Mouse (Mus musculus) forebrain, embryonic 14.5 days (tissue): ENCODE measurements at regions not wholly inside any gene's neighbourhood (a gene's known extent, or its start where the extent isn't known, plus 50 kb on each side); places are given as distances from the start of the nearest gene placed in this dataset.

Source experiments
- ATAC-seq: fragments of 200-750 bp; cut with Nextera tagmentation; 2 replicates; pipeline ENCODE4 v1.8.0; 2017; ENCODE audit warnings: mild to moderate bottlenecking, moderate library complexity
- DNase-seq: peaks from one replicate; pipeline ENCODE4 v3.0.0-alpha.2; 2015; ENCODE audit warnings: low spot score
- H3K27ac ChIP-seq: fragments of 300-500 bp; sonication (generic); 2 replicates; pipeline ENCODE4 v1.5.1; 2014; ENCODE audit warnings: low read depth, mild to moderate bottlenecking, control low read depth, low read length, moderate library complexity
- H3K27me3 ChIP-seq: fragments of 300-500 bp; sonication (generic); replicated peaks from 2 replicates; pipeline ENCODE4 v1.6.1; 2014; ENCODE audit warnings: low read length, control low read depth, mixed read lengths; ENCODE audit not compliant: control insufficient read depth, insufficient read depth
- H3K36me3 ChIP-seq: fragments of 300-500 bp; sonication (generic); 2 replicates; pipeline ENCODE4 v1.6.1; 2014; ENCODE audit warnings: low read length, control low read depth; ENCODE audit not compliant: control insufficient read depth, insufficient read depth
- H3K4me1 ChIP-seq: fragments of 300-500 bp; sonication (generic); 2 replicates; pipeline ENCODE4 v1.6.1; 2014; ENCODE audit warnings: antibody characterized with exemption, low read length, control low read depth; ENCODE audit not compliant: control insufficient read depth, insufficient read depth
- H3K4me2 ChIP-seq: fragments of 300-500 bp; sonication (generic); 2 replicates; pipeline ENCODE4 v1.6.1; 2014; ENCODE audit warnings: mild to moderate bottlenecking, control low read depth, low read length
- H3K4me3 ChIP-seq: fragments of 300-500 bp; sonication (generic); 2 replicates; pipeline ENCODE4 v1.5.1; 2014; ENCODE audit warnings: low read depth, low read length, control low read depth
- H3K9ac ChIP-seq: fragments of 300-500 bp; sonication (generic); 2 replicates; pipeline ENCODE4 v1.6.1; 2014; ENCODE audit warnings: mild to moderate bottlenecking, low read length, control low read depth, moderate library complexity
- H3K9me3 ChIP-seq: fragments of 300-500 bp; sonication (generic); replicated peaks from 2 replicates; pipeline ENCODE4 v1.6.1; 2016; ENCODE audit warnings: low read length, control low read depth, mixed read lengths; ENCODE audit not compliant: control insufficient read depth
- WGBS: fragments of 180-500 bp; shearing (Covaris S2); extraction: QIAGEN DNeasy Blood & Tissue Kit; methylation state at CpG from one replicate; pipeline ENCODE4 v1.1.7; 2014; 5-methylcytosine and 5-hydroxymethylcytosine counted together

DNA sequence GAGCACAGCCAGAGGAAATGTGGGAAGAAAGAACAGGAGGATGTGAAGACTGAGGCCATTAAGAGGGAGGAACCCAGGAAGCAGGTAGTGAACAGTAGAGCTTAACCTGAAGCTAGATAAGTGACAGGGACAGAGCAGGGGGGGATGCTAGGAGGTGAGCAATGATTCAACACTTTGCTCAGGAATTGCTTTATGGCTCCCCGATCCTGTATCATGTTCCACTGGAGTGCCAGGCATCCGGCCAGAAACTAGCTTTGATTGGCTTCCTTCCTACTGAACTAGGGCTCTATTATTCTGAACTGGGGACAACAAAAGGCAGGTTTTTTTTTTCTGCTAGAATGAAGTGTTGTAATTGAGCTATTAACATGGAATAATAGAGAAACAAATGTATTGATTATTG, 493.1 kb upstream of the Fat3 start:
- 40% methylated on average over 2 of the region's 2 CpGs for WGBS
- no peak for ATAC-seq
- Histone ChIP-seq H3K4me1 (no peaks in the 10 kb centered on the region), H3K4me3 (no peak overlapping the region), H3K9me3 (no peaks in the 10 kb centered on the region), H3K4me2 (no peak overlapping the region), H3K36me3 (no peaks in the 10 kb centered on the region), H3K27ac (no peak overlapping the region), H3K9ac (no peak overlapping the region), H3K27me3 (no peaks in the 10 kb centered on the region)
- DNase-seq: peak; percentile 15

DNA sequence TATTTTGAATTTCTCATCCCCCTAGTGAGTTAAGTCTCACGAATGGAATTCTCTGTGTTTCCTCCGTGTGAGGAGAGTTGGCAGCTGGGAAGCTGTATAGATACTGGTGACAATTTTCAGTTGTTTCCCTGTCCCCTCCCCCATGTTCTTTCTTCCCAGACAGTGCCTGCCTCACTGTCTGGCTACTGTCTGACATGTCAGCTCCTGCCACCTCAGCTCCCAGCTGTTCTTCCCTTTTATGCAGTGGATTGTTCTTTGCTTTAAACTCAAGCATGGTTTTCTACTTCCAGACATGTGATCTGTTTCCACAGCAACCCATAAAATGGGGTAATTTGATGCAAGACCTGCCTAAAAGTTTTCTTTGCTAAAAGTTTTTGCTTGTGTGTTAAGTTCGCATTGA, 487.0 kb upstream of the Fat3 start:
- H3K9me3 ChIP-seq: no peaks in the 10 kb centered on the region
- H3K4me3 ChIP-seq: no peak overlapping the region
- no peaks in the 10 kb centered on the region for H3K4me1 ChIP-seq
- peak; percentile 28 for DNase-seq
- no peak overlapping the region for H3K4me2 ChIP-seq
- no peaks in the 10 kb centered on the region for H3K36me3 ChIP-seq
- no peak overlapping the region for H3K27ac ChIP-seq
- H3K27me3 ChIP-seq: no peaks in the 10 kb centered on the region
- 63% methylated on average over 3 of the region's 3 CpGs for WGBS
- H3K9ac ChIP-seq: no peak overlapping the region
- no peak for ATAC-seq

DNA sequence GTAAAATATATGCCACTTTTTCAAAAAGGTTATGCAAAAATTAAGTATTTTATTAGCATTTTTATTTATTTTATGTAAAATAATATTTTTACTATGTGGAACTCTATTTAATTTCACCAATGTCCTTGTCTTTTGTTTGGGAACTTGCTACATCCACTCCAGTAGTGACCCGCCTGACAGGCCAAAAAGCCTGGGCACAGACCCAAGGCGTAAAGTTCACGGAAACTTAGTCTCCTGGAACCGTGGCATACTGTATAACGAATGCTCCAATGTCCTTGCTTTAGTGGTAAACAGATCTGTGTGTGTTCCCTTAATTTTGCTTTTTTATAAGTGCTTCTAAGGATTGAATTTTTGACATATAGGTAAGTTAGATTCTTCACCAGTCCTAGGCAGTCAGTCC, 476.2 kb upstream of the Fat3 start:
- Histone ChIP-seq H3K9ac (no peak overlapping the region), H3K27me3 (no peaks in the 10 kb centered on the region), H3K9me3 (no peaks in the 10 kb centered on the region), H3K4me1 (no peaks in the 10 kb centered on the region), H3K4me3 (no peak overlapping the region), H3K27ac (no peak overlapping the region), H3K36me3 (no peaks in the 10 kb centered on the region), H3K4me2 (no peak overlapping the region)
- ATAC-seq: no peak
- WGBS: 87% methylated on average over 5 of the region's 5 CpGs
- DNase-seq: no peak

DNA sequence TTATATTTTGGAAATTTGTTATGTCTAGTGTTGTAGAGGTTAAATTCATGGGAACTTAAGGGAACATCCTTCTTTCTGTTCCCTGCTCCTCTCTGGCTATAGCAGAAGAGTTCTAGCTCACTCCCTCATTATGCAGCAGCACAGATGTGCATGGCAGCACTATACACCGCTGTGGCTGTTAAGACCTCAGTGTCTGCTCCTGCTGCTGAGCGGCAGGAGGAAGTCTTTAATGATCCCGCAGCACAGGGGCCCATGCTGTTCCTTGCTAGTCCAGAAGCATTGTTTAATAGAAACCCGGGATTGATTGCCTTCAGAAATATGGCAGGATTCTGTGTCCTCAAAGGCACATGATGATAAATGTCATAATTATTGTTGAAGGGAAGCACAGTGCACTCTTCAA, 469.3 kb upstream of the Fat3 start:
- Histone ChIP-seq H3K9ac (no peak overlapping the region), H3K4me2 (no peak overlapping the region), H3K27me3 (no peaks in the 10 kb centered on the region), H3K27ac (no peak overlapping the region), H3K36me3 (no peaks in the 10 kb centered on the region), H3K9me3 (no peaks in the 10 kb centered on the region), H3K4me3 (no peak overlapping the region), H3K4me1 (no peaks in the 10 kb centered on the region)
- 24% methylated on average over 4 of the region's 4 CpGs for WGBS
- peak; percentile 18 for DNase-seq
- ATAC-seq: no peak; the same call in 1 of the 2 replicates

DNA sequence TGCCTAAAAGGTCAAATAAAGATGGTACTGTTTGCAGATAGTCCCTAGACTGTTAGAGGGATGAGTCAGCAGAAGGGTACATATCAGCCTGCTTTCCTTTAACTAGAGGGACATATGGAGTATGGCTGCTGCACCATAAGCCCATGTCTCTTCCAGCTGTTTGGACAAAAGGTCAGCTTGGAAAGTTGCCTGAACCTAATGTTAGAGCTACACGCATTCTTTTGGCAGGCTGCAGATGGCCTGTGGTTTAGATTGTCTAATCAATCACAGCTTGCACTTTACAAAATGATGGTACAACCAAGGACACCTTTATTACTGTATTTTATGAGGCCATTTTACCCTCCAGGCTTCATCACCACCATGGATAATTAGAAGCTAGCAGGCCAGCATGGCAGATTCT, 432.5 kb upstream of the Fat3 start:
- ATAC-seq: no peak
- H3K27ac ChIP-seq: no peak overlapping the region

DNA sequence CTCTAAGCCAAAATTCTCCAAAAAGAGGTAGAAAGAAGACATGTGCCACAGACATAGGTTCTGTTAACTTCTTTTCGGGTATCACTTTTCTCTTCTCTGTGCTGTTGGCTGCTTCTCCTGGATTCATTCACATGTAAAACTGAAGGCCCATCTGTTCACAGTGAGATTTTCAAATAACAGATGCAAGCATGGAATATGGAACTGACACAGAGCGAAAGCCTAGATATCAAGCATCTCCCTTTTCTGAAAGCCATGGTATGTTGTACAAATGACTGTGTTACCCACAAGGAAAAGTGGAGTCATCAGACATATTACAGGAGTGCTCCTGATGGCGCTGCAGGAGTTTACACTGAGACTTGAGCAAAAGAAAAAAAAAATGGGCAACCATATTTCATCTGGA, 430.5 kb upstream of the Fat3 start:
- Histone ChIP-seq H3K27ac (no peak overlapping the region), H3K4me2 (no peak overlapping the region), H3K9me3 (no peaks in the 10 kb centered on the region), H3K27me3 (no peaks in the 10 kb centered on the region), H3K4me3 (no peak overlapping the region), H3K4me1 (no peaks in the 10 kb centered on the region), H3K36me3 (no peaks in the 10 kb centered on the region), H3K9ac (no peak overlapping the region)
- WGBS: 79% methylated on average over 3 of the region's 3 CpGs
- peak; percentile 80; the same call in 1 of the 2 replicates for ATAC-seq
- DNase-seq: peak; percentile 69

More for the DNA sequence above, 432.5 kb upstream of the Fat3 start:
- H3K4me1 ChIP-seq: no peaks in the 10 kb centered on the region
- no peaks in the 10 kb centered on the region for H3K9me3 ChIP-seq
- H3K9ac ChIP-seq: no peak overlapping the region
- no peak overlapping the region for H3K4me2 ChIP-seq
- no peaks in the 10 kb centered on the region for H3K36me3 ChIP-seq
- 55% methylated on average over 1 of the region's 1 CpGs for WGBS
- no peaks in the 10 kb centered on the region for H3K27me3 ChIP-seq
- no peak overlapping the region for H3K4me3 ChIP-seq
- DNase-seq: peak; percentile 11

DNA sequence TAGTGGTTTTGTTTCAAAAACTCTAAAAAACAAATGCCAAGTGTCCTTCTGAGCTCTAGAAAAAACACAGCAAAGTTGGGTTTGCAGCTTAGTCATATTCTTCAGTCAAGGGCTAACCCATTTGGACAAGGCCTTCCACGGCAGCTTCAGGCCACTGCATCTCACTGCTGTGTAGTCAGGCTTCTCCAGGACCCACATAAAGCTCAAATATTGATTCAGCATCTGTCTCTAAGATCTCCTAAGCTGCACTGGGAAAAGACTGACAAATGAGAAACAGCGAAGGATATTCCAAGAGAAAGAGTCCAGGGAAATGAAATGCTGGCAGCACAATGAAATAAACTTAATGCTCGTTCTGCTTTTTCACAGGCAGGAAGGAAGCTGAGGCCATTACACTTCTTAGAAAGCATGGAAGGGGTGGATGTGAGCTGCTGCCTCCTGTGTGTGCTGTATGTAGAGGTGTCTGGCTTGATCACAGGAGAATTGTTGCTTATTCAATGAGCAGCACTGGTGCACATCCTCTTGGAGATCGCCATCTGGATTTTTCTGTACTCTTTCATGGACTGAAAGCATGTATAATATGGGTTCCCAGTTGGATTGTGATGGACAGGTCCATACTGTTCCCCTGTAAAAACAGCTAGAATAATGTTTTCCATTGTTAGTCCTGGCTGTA, 425.4 kb upstream of the Fat3 start:
- H3K4me1 ChIP-seq: no peaks in the 10 kb centered on the region
- H3K36me3 ChIP-seq: no peaks in the 10 kb centered on the region
- no peaks in the 10 kb centered on the region for H3K27me3 ChIP-seq
- no peak for DNase-seq
- no peaks in the 10 kb centered on the region for H3K9me3 ChIP-seq
- no peak overlapping the region for H3K27ac ChIP-seq
- 92% methylated on average over 4 of the region's 4 CpGs for WGBS
- no peak overlapping the region for H3K4me2 ChIP-seq
- ATAC-seq: no peak
- H3K9ac ChIP-seq: no peak overlapping the region
- H3K4me3 ChIP-seq: no peak overlapping the region

DNA sequence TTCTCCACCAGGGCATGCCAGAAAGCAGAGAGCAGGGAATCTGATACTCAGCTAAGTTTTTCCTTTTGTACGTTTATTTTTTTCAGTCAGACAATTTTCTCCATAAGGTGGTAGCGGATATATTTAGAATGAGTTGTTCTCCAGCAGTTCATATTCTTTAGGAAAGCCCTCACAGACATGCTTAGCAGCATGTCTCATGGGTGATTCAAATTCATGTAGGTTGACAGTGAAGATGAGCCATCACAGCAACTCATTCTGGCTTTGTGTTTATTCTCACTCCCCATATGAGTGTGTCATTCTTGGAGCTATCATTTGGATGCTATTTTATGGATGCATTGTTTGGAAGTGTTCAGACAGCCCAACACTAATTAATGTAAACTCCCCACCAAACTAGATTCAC, 424.2 kb upstream of the Fat3 start:
- H3K9ac ChIP-seq: no peak overlapping the region
- no peak overlapping the region for H3K27ac ChIP-seq
- H3K27me3 ChIP-seq: no peaks in the 10 kb centered on the region
- no peaks in the 10 kb centered on the region for H3K4me1 ChIP-seq
- H3K9me3 ChIP-seq: no peaks in the 10 kb centered on the region
- DNase-seq (no peak), ATAC-seq (no peak)
- no peaks in the 10 kb centered on the region for H3K36me3 ChIP-seq
- H3K4me2 ChIP-seq: no peak overlapping the region
- no peak overlapping the region for H3K4me3 ChIP-seq
- 93% methylated on average over 2 of the region's 2 CpGs for WGBS

DNA sequence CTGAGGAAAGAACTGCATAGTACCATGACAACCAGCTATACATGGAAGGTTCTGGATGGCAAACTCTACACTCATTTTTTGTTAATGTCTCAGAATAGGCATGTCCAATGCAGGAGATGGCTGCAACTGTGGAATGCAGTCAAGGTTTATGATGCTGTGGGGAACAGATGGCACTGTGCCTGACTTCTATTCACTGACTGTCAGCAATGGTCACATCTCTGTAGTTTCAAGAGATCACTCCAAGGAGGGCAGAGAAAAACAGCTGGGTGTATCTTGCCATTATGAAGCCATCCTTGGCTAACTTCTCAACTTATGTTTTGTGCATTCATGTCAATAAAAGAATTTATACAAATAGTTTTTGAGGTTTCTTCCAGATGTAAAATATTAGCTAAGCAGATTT, 405.1 kb upstream of the Fat3 start:
- no peaks in the 10 kb centered on the region for H3K27me3 ChIP-seq
- H3K4me3 ChIP-seq: no peak overlapping the region
- ATAC-seq (no peak), DNase-seq (no peak)
- H3K9ac ChIP-seq: no peak overlapping the region
- no peaks in the 10 kb centered on the region for H3K36me3 ChIP-seq
- H3K4me1 ChIP-seq: no peaks in the 10 kb centered on the region
- no peaks in the 10 kb centered on the region for H3K9me3 ChIP-seq
- H3K4me2 ChIP-seq: no peak overlapping the region
- no peak overlapping the region for H3K27ac ChIP-seq
